Mouse (Mus musculus) liver, embryonic 14.5 days (tissue): ENCODE results near the gene Kif1c. TPM values are rescaled to one million over a fixed set of nuclear protein-coding genes. Genes with fewer than 3 reads are reported as not detected.
"Not testable (repeated sequence)": the region's sequence is repeated elsewhere in the genome, so short reads cannot be mapped to it uniquely, and the experiment has no call there.

Source experiments
- ATAC-seq: fragments of 200-750 bp; cut with Nextera tagmentation; 2 replicates; pipeline ENCODE4 v1.8.0; 2017; ENCODE audit warnings: moderate number of reproducible peaks, mild to moderate bottlenecking, moderate library complexity; ENCODE audit not compliant: insufficient read depth
- DNase-seq, 3 experiments: peaks; one replicate each; pipeline ENCODE4 v3.0.0-alpha.2; 2012 to 2013; ENCODE audit warnings: low read depth in 3 of 3, low spot score in 3 of 3
- H3K27ac ChIP-seq: fragments of 300-500 bp; sonication (generic); 2 replicates; pipeline ENCODE4 v1.5.1; 2014; ENCODE audit warnings: moderate library complexity, mild to moderate bottlenecking, control low read depth, inconsistent platforms
- H3K27me3 ChIP-seq: fragments of 300-500 bp; sonication (generic); 2 replicates; pipeline ENCODE4 v1.6.1; 2014; ENCODE audit warnings: mild to moderate bottlenecking, low read length, moderate library complexity; ENCODE audit not compliant: control insufficient read depth, insufficient read depth
- H3K36me3 ChIP-seq: fragments of 300-500 bp; sonication (generic); replicated peaks from 2 replicates; pipeline ENCODE4 v1.6.1; 2014; ENCODE audit warnings: low read depth; ENCODE audit not compliant: control insufficient read depth, insufficient read depth
- H3K4me1 ChIP-seq, 2 experiments: fragments of 200-500 bp in 1 of 2; fragments of 300-500 bp in 1 of 2; sonication (generic) in 1 of 2; replicated peaks; 2 replicates each; pipeline ENCODE4 v1.6.1; 2012 to 2014; ENCODE audit warnings: antibody characterized with exemption in 1 of 2, inconsistent platforms in 1 of 2, low read length in 1 of 2; ENCODE audit not compliant: control insufficient read depth in 2 of 2, insufficient read depth in 2 of 2
- H3K4me2 ChIP-seq: fragments of 300-500 bp; sonication (generic); 2 replicates; pipeline ENCODE4 v1.6.1; 2014; ENCODE audit warnings: low read depth, mild to moderate bottlenecking, control low read depth, moderate library complexity
- H3K4me3 ChIP-seq, 2 experiments: fragments of 200-500 bp in 1 of 2; fragments of 300-500 bp in 1 of 2; sonication (generic) in 1 of 2; 2 replicates each; pipeline ENCODE4 v1.5.1; 2012 to 2014; ENCODE audit warnings: low read depth in 2 of 2, low read length in 2 of 2, mild to moderate bottlenecking in 2 of 2, control low read depth in 1 of 2, inconsistent platforms in 1 of 2, moderate library complexity in 1 of 2; ENCODE audit not compliant: insufficient read depth in 1 of 2
- H3K9ac ChIP-seq: fragments of 300-500 bp; sonication (generic); replicated peaks from 2 replicates; pipeline ENCODE4 v1.6.1; 2014; ENCODE audit warnings: mild to moderate bottlenecking, control low read depth, moderate library complexity
- H3K9me3 ChIP-seq: fragments of 300-500 bp; sonication (generic); 2 replicates; pipeline ENCODE4 v1.6.1; 2016; ENCODE audit warnings: low read length, mixed read lengths; ENCODE audit not compliant: control insufficient read depth
- CTCF ChIP-seq: IDR thresholded peaks from 2 replicates; pipeline ENCODE4 v1.5.1; 2016; ENCODE audit warnings: antibody characterized with exemption, low read depth, control low read depth
- EP300 ChIP-seq: IDR thresholded peaks from 2 replicates; pipeline ENCODE4 v1.6.1; 2016; ENCODE audit warnings: antibody characterized with exemption, low read depth
- WGBS: fragments of 180-500 bp; shearing (Covaris S2); extraction: QIAGEN DNeasy Blood & Tissue Kit; methylation state at CpG from one replicate; pipeline ENCODE4 v1.1.7; 2014; ENCODE audit not compliant: insufficient replicate concordance; 5-methylcytosine and 5-hydroxymethylcytosine counted together
- polyA plus RNA-seq, 2 experiments: library from polyadenylated mRNA; depleted of rRNA in 1 of 2; stranded (reverse) in 1 of 2; unstranded in 1 of 2; fragments of >200 nt; fragmentation: Nextera tagmentation in 1 of 2; extraction: Ambion mirVana in 1 of 2; gene quantifications; 2 replicates each; pipeline versions ENCODE4 v1.2.1 to v1.2.3; 2012 to 2014

Kif1c gene
- polyA plus RNA-seq, 2 experiments: 2.2 to 5.9 TPM

GRCm38 (mm10) chr11:70754476-70754875 is 54.1 kb downstream of the Kif1c start:
- Histone ChIP-seq H3K4me1 (0 out of 4 replicates have a peak, but pooled peaks cover 0 to 2% of the 10 kb centered on the region in 2 experiments), H3K4me3 (no peak overlapping the region), H3K27me3 (no peaks in the 10 kb centered on the region), H3K9ac (no peak overlapping the region), H3K36me3 (no peaks in the 10 kb centered on the region), H3K9me3 (no peaks in the 10 kb centered on the region), H3K27ac (no peak overlapping the region), H3K4me2 (no peak overlapping the region)
- TF ChIP-seq EP300: no peak
- TF ChIP-seq CTCF: no peak
- DNase-seq: no peak
- WGBS: 56% methylated on average over 4 of the region's 4 CpGs
- no peak for ATAC-seq

- DNase-seq (no peak), ATAC-seq (no peak)
- WGBS: 58% methylated on average over 7 of the region's 7 CpGs
- Histone ChIP-seq H3K36me3 (no peaks in the 10 kb centered on the region), H3K27me3 (no peaks in the 10 kb centered on the region), H3K4me3 (no peak overlapping the region), H3K9ac (no peak overlapping the region), H3K9me3 (no peaks in the 10 kb centered on the region), H3K4me2 (no peak overlapping the region), H3K27ac (no peak overlapping the region), H3K4me1 (0 out of 4 replicates have a peak, but pooled peaks cover 0 to 2% of the 10 kb centered on the region in 2 experiments)
- TF ChIP-seq EP300: no peak
- TF ChIP-seq CTCF: peak; percentile 32
These were observed 54.6 kb downstream of the Kif1c start for GRCm38 (mm10) chr11:70754958-70755357.

GRCm38 (mm10) chr11:70755645-70756044 is 55.3 kb downstream of the Kif1c start:
- Histone ChIP-seq H3K27ac (no peak overlapping the region), H3K4me1 (0 out of 4 replicates have a peak, but pooled peaks cover 0 to 2% of the 10 kb centered on the region in 2 experiments), H3K27me3 (no peaks in the 10 kb centered on the region), H3K4me3 (no peak overlapping the region), H3K9ac (0 out of 2 replicates have a peak overlapping the region, but pooled peaks have one; percentile 23), H3K36me3 (no peaks in the 10 kb centered on the region), H3K4me2 (no peak overlapping the region), H3K9me3 (no peaks in the 10 kb centered on the region)
- TF ChIP-seq CTCF (peak; percentile 90), EP300 (no peak)
- DNase-seq (peak; percentile 38 to 55 (median 49)), ATAC-seq (no peak)
- 7% methylated on average over 7 of the region's 7 CpGs for WGBS

GRCm38 (mm10) chr11:70760446-70760845 is 60.1 kb downstream of the Kif1c start:
- WGBS: 45% methylated on average over 3 of the region's 3 CpGs
- not testable (repeated sequence) for H3K9me3 ChIP-seq, H3K27ac ChIP-seq, H3K36me3 ChIP-seq, DNase-seq, H3K9ac ChIP-seq, H3K4me1 ChIP-seq, H3K27me3 ChIP-seq, H3K4me2 ChIP-seq, H3K4me3 ChIP-seq, ATAC-seq

- H3K27me3 ChIP-seq: no peaks in the 10 kb centered on the region
- 64% methylated on average over 9 of the region's 9 CpGs for WGBS
- no peak for DNase-seq
These were observed 62.3 kb downstream of the Kif1c start for GRCm38 (mm10) chr11:70762641-70763040.

More at GRCm38 (mm10) chr11:70762641-70763040, 62.3 kb downstream of the Kif1c start:
- Histone ChIP-seq H3K4me1 (peaks cover 0 to 10% of the 10 kb centered on the region in 2 experiments), H3K9ac (no peak overlapping the region), H3K36me3 (no peaks in the 10 kb centered on the region), H3K9me3 (no peaks in the 10 kb centered on the region), H3K4me2 (no peak overlapping the region), H3K27ac (no peak overlapping the region), H3K4me3 (no peak overlapping the region)
- ATAC-seq: no peak
- TF ChIP-seq CTCF: no peak
- TF ChIP-seq EP300: no peak
